Mouse (Mus musculus) lung, postnatal 10 days (tissue): ENCODE data around the gene H2-T3.
A peak's percentile ranks its signal among the peaks of the same experiment; 100 is the strongest.
"Not testable (repeated sequence)": the region's sequence is repeated elsewhere in the genome, so short reads cannot be mapped to it uniquely, and the experiment has no call there.

ENCODE experiments used
- DNase-seq: peaks from one replicate; pipeline ENCODE4 v3.0.0; 2021

Gene H2-T3

GRCm38 (mm10) chr17:36190169-36190507 is at the start of gene H2-T3:
H2-T3 (minus strand) TSS chr17:36190287.
- no peak for DNase-seq

DNA sequence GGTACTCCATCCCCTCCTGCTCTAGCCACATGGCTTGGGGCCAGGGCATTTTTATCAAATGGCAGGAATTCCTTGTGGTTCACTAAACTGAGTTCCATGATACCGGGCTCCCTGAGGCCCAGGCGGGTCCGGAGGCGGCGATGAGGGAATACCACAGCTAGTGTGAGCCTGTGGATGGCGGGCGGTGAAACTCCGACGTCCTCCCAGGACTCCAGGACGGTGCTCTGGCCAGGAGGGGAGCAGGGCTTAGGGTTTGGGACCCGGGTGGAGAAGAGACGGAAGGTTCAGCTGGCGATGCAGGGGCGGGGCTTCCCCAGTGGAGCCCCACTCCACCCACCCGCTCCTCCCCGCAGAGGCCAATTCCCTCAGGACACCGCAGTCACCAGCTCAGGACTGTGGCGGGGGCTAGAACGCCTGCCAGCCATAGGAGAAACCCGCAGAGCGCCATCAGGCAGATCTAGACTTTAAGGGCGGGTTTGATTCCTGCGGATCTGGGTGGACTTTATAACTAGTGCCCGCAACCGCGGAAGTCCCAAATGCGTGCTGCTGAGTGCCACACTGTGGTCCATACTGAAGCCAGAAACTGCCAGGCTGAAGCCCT is 47.3 kb upstream of the H2-T3 start:
- DNase-seq: peak; percentile 37

- DNase-seq: peak; percentile 30
Measured at GRCm38 (mm10) chr17:36235300-36235699, 45.2 kb upstream of the H2-T3 start.

DNA sequence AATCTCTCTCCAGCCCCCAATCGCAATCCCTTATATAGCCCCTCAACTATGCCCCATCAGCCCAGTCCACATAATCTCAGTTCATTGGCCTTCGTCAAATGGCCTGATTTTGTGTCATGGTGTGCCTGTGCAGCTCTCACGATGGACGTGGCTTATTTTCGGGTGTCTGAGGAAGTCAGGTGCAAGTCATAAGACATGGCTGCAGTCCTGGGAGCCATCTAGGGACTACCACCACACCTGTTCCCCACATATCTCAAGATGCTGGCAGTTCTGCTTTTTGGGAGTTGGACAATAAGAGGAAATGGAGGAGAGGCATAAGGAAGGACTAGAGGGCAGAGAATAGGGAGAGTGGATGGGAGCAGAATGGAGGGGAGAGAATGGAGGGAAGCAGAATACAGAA is 43.5 kb upstream of the H2-T3 start:
- no peak for DNase-seq

DNA sequence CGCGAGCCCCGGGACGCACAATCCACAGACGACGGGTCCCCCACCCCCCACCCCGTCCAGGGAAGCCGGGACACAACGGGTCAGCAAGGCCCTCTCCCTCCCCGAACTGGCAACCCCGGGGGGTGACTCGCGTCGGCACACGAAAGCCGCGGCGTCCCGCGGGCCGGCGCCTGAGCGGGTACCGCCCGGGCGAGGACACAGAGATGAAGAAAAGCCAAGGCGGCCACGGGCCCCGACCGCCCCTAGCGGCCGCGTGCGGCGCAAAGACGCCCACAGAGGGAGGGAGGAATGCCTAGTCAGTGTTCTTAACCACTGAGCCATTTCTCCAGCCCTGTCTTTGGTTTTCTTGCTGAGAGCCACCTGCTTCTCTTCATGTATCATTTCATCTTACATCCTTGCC is 41.2 kb upstream of the H2-T3 start:
- peak; percentile 84 for DNase-seq

DNA sequence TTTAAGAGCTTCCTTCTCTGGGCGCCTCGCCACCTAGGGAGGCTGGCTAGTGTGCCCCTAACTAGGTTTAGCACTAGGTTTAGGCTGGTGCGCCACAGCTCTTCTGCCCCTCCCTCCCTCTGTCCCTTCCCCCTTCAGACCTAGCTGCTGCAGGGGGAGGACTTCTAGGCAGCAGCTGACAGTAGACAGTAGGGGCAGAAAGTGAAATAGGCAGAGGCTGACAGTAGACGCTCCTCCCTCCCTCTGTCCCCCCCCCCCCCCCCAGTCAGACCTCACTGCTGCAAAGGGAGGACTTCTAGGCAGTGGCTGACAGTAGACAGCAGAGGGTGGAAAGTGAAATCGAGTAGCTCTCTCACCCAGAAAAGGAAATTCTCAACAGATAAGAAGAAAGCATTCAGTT is 39.0 kb upstream of the H2-T3 start:
- no peak for DNase-seq

DNA sequence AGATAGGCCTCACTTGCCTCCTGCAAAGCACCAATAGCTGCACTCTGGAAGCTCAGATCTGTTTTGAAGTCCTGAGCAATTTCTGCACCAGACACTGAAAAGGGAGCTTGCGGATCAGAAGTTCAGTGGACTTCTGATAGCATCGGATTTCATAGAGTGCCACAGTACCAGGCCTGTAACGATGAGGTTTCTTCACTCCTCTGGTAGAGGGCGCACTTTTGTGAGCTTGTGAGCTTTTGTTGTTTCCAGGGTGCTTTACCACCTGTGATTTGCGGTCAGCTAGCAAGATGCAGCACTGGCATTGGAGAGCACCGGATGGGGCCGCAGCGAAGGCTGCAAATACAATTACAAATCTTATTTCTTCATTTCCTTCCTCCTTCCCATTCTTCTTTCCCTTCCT is 36.8 kb upstream of the H2-T3 start:
- peak; percentile 37 for DNase-seq

- DNase-seq: peak; percentile 16
Measured at GRCm38 (mm10) chr17:36225231-36225824, 35.2 kb upstream of the H2-T3 start.

DNA sequence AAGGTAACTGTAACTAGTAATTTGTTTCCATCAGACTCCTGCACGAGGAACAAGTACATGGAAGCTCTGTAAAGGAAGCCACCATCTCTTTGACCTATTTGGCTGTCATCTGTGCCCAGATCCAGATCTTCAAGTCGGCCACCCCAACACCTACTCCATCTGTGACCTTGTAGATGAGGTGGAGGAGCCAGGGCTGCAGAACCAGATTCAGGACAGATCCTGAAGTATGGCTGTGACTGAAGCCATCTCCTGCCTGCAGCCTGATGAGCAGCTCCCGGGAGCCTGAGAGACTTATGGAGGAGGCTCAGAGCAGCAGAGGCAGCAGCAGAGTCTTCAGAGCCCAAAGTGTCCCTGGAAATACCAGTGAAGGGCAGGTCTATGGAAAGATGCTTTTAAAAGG is 34.4 kb upstream of the H2-T3 start:
- DNase-seq: no peak

DNA sequence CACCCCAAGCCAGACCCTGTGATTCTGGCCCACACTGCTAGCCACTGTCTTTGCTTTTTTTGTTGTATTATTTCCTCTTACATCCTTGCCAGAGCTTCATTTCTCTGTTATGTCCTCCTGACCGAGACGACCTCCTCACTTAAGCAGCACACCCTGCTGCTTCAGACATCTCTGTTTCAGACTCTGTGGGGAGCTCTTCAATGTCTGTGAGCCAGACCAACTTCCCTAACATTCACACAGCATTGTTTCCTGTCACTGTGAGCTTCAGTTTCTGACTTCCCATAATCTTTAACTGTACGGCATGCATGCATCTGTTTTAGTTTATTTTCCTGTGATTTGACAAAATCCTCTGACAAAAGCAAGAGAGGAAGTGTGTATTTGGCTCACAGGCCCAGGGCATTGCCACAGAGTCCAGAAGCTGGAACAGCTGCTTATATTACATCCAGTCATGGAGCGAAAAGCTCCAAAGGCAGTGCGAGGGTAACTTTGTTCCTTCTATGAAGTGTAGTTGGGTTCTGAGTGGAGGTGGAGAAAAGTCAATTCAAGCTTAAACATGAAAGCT is 28.6 kb upstream of the H2-T3 start:
- DNase-seq: no peak

DNA sequence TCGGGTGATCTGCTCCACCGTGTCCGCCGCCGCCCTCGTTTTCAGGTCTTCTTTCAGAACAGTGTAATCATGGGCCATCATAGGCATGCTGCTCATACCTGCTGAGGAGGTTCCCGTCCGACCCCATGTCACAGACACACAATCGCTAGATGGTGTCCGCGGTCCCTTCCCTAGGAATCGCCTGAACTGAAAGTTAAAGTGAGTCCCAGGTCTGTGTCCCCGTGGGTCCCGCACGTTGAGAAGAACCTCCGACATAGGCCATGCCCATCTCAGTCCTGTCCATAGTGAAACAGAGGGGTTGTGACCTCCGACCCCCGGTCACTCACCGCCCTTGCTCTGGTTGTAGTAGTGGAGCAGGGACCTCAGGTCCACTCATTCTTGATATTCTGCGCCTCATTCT is 25.5 kb upstream of the H2-T3 start:
- DNase-seq: no peak

DNA sequence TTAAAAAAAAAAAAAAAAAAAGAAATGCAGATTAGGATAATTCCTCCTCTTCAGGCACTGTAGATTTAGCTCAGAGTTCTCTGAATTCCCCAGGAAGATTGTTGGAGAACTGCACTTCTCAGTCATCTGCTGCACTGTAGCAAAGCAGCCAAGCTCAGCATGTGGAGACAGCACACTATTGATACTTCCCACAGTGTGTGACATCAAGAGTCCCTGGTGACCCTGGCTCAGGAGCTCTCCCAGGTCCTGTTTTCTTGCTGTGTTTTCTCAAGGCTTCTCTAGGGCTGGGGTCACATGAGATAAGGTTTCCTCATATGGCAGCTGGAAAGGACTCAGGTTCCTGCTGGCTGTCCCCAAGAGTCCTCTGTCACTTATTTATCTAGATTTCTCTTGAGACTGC is 16.8 kb upstream of the H2-T3 start:
- no peak for DNase-seq

GRCm38 (mm10) chr17:36205862-36206261 is 15.8 kb upstream of the H2-T3 start:
- no peak for DNase-seq

GRCm38 (mm10) chr17:36205456-36205855 is 15.4 kb upstream of the H2-T3 start:
- DNase-seq: peak; percentile 14

- DNase-seq: no peak
Measured at GRCm38 (mm10) chr17:36201851-36202250, 11.8 kb upstream of the H2-T3 start.

GRCm38 (mm10) chr17:36198317-36198716 is 8.2 kb upstream of the H2-T3 start:
- DNase-seq: peak; percentile 22

DNA sequence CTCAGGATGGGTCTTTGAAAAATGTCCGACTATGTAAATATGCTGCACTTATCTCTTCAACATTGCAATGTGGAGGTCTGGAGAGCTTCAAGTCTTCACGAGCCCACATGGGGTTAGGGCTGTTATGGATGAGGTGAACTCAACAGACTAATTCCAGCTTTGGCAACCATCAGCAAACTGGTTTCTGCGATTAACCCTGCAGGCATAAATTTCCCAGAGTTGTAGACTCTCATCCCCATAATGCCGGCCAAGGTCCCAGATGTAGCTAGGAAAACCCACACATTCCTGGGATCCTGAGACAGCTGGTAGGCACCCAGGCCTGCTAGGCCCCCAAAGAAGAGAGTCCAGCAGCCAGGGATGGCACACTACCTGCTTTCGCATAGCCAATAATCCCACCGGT is 4.4 kb upstream of the H2-T3 start:
- no peak for DNase-seq

DNA sequence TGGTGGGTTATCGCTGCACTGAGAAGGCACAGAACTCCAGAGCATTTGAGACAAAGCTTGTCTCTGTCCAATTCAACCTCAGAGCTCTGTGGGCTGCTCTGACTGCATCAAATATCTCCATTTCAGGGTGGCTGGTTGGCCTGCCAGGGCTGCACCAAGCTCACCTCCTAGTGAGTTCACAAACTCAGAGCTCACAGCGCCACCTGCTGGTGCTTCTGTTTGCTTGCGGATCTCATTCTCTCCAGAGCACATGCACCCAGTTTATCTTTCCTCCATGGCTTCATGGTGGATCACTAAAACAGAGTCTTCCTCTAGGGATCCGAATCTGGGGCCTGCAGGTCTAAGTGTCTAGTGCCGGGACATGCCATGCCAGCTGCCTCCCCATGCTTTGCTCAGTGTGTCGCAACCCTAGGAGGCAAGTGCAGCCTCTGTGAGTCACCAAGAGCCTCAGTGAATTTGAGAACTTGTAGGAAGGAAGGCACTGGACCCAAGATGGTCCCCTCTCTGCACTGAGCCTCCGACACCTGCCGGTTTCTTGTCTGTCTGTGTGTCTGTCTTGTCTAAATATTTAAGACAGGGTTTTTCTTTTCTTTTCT is 3.6 kb upstream of the H2-T3 start:
- peak; percentile 66 for DNase-seq

DNA sequence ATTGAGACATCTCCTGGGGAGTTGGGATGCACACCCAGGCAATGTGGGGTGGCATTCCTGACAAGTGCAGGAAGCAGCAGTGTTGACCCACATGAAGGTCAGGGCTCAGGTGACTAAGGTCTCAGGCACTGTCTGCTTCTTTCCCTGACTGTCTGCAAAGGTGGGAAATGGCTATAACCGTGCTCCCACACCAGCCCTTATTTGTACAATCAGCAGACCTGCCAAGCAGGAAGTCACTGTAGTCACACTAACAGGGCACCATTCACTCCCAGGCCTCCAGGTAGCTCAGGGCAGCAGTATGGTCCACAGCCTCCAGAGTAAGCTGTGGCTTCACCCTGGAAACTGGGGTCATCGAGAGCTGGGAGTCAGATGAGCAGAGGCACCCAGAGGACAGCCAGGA is 2.3 kb upstream of the H2-T3 start:
- DNase-seq: no peak

GRCm38 (mm10) chr17:36189491-36190168 is 457 bp downstream of the H2-T3 start:
- DNase-seq: no peak

- no peak for DNase-seq
Measured at GRCm38 (mm10) chr17:36187540-36187939, 2.5 kb downstream of the H2-T3 start.

GRCm38 (mm10) chr17:36182212-36182611 is 7.9 kb downstream of the H2-T3 start:
- DNase-seq: no peak

- DNase-seq: not testable (repeated sequence)
Measured at GRCm38 (mm10) chr17:36179446-36179845, 10.6 kb downstream of the H2-T3 start.

DNA sequence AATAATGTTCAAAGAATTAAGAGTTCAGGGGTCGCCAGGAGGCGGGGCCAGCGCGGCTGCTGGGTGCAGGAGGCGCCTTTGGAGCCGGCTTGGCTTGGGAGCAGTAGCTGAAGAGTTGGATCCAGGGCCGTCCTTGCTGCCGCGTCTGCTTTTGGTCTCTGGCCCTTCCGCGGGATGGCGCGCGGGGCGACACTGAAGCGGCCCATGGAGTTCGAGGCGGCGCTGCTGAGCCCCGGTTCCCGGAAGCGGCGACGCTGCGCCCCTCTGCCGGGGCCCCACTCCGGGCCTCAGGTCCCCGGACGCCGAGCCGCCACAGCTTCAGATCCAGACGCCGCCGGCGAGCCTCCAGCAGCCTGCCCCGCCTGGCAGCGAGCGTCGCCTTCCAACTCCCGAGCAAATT is 11.1 kb downstream of the H2-T3 start:
- peak; percentile 12 for DNase-seq
